Mouse (Mus musculus): Measurements from ENCODE around the gene Wasl. TPM values are rescaled to one million over a fixed set of nuclear protein-coding genes. Genes with fewer than 3 reads are reported as not detected.

The Wasl gene
- total RNA-seq, 2 experiments from 2014 or later = 35.1 to 36.4 TPM

GRCm38 (mm10) chr6:24607531-24607930 is 57.3 kb downstream of the Wasl start:
- intact Hi-C loops (cut with DNase I) = no loop called here

GRCm38 (mm10) chr6:24606512-24606911 is 58.3 kb downstream of the Wasl start:
- intact Hi-C loops (cut with DNase I) = no loop called here
- DNase-seq = peak; percentile 35 to 43

More at GRCm38 (mm10) chr6:24607531-24607930, 57.3 kb downstream of the Wasl start:
- DNase-seq = no peak

- intact Hi-C loops (cut with DNase I) = no loop called here
- DNase-seq = no peak
Measured at GRCm38 (mm10) chr6:24605631-24606030, 59.2 kb downstream of the Wasl start.

GRCm38 (mm10) chr6:24604289-24604688 is 60.5 kb downstream of the Wasl start:
- DNase-seq = no peak
- intact Hi-C loops (cut with DNase I) = no loop called here

- DNase-seq = no peak
- intact Hi-C loops (cut with DNase I) = no loop called here
Measured at GRCm38 (mm10) chr6:24602993-24603392, 61.8 kb downstream of the Wasl start.

GRCm38 (mm10) chr6:24602351-24602750 is 62.5 kb downstream of the Wasl start:
- intact Hi-C loops (cut with DNase I) = no loop called here
- no peak for DNase-seq

- intact Hi-C loops (cut with DNase I) = loop anchor here (2.0 kb wide), 1 partner anchor 31 kb away; no protein-coding TSS in a partner anchor
- DNase-seq = peak; percentile 45 to 57
Measured at GRCm38 (mm10) chr6:24601668-24602067, 63.1 kb downstream of the Wasl start.

GRCm38 (mm10) chr6:24600726-24601125 is 64.1 kb downstream of the Wasl start:
- intact Hi-C loops (cut with DNase I) = loop anchor here (2.0 kb wide), 1 partner anchor 30 kb away; no protein-coding TSS in a partner anchor
- no peak for DNase-seq

- no peak for DNase-seq
- intact Hi-C loops (cut with DNase I) = loop anchor here (2.0 kb wide), 1 partner anchor 29 kb away; no protein-coding TSS in a partner anchor
Measured at GRCm38 (mm10) chr6:24600134-24600533, 64.7 kb downstream of the Wasl start.

- DNase-seq = peak; percentile 55 to 57
- intact Hi-C loops (cut with DNase I) = loop anchor here (2.0 kb wide), 1 partner anchor 29 kb away; no protein-coding TSS in a partner anchor
Measured at GRCm38 (mm10) chr6:24599639-24600038, 65.2 kb downstream of the Wasl start.

GRCm38 (mm10) chr6:24599179-24599578 is 65.6 kb downstream of the Wasl start:
- intact Hi-C loops (cut with DNase I) = no loop called here

GRCm38 (mm10) chr6:24597500-24597899 is 67.3 kb downstream of the Wasl start, which contains the start of gene Lmod2:
Gene Lmod2 (plus strand): TSS chr6:24597762.
- peak; percentile 85 to 89 for DNase-seq
- intact Hi-C loops (cut with DNase I) = no loop called here

More at GRCm38 (mm10) chr6:24599179-24599578, 65.6 kb downstream of the Wasl start:
- no peak for DNase-seq

- no peak for DNase-seq
- intact Hi-C loops (cut with DNase I) = no loop called here
Measured at GRCm38 (mm10) chr6:24591525-24592218, 73.1 kb downstream of the Wasl start.

- DNase-seq = no peak
- intact Hi-C loops (cut with DNase I) = no loop called here
Measured at GRCm38 (mm10) chr6:24590282-24590681, 74.5 kb downstream of the Wasl start.

GRCm38 (mm10) chr6:24586885-24587284 is 77.9 kb downstream of the Wasl start:
- peak; percentile 87 to 88 for DNase-seq
- intact Hi-C loops (cut with DNase I) = loop anchor here (2.0 to 5.0 kb wide), 2 partner anchors 16 to 75 kb away; no protein-coding TSS in a partner anchor

GRCm38 (mm10) chr6:24585431-24586310 is 79.1 kb downstream of the Wasl start:
- intact Hi-C loops (cut with DNase I) = loop anchor here (2.0 to 5.0 kb wide), 2 partner anchors 15 to 77 kb away; no protein-coding TSS in a partner anchor
- peak in 1 of 2 experiments; percentile 55 for DNase-seq

- intact Hi-C loops (cut with DNase I) = no loop called here
- DNase-seq = peak; percentile 18 to 31
Measured at GRCm38 (mm10) chr6:24583456-24583855, 81.4 kb downstream of the Wasl start.

GRCm38 (mm10) chr6:24573319-24573718 is 91.5 kb downstream of the Wasl start:
- intact Hi-C loops (cut with DNase I) = no loop called here
- DNase-seq = peak; percentile 50 to 72

GRCm38 (mm10) chr6:24572431-24572830 is 92.4 kb downstream of the Wasl start:
- intact Hi-C loops (cut with DNase I) = no loop called here
- no peak for DNase-seq

- intact Hi-C loops (cut with DNase I) = loop anchor here (2.0 kb wide), 2 partner anchors 16 to 30 kb away; no protein-coding TSS in a partner anchor
- DNase-seq = peak; percentile 36 to 48
Measured at GRCm38 (mm10) chr6:24571126-24571525, 93.7 kb downstream of the Wasl start.

GRCm38 (mm10) chr6:24570278-24570677 is 94.5 kb downstream of the Wasl start:
- peak; percentile 42 to 46 for DNase-seq
- intact Hi-C loops (cut with DNase I) = loop anchor here (2.0 kb wide), 2 partner anchors 17 to 31 kb away; no protein-coding TSS in a partner anchor

All from heart, postnatal 10 days (tissue).